Mouse (Mus musculus) neural tube, embryonic 15.5 days (tissue): Measurements from ENCODE around the gene Tmcc3. TPM values are rescaled to one million over a fixed set of nuclear protein-coding genes. Genes with fewer than 3 reads are reported as not detected.
"Not testable (repeated sequence)": the region's sequence is repeated elsewhere in the genome, so short reads cannot be mapped to it uniquely, and the experiment has no call there.

Experiments
- ATAC-seq: fragments of 200-750 bp; cut with Nextera tagmentation; 2 replicates; pipeline ENCODE4 v1.8.0; 2017; ENCODE audit warnings: mild to moderate bottlenecking, moderate TSS enrichment, moderate library complexity; ENCODE audit not compliant: low FRiP score
- H3K27ac ChIP-seq: fragments of 300-500 bp; sonication (generic); replicated peaks from 2 replicates; pipeline ENCODE4 v1.5.1; 2015; ENCODE audit warnings: mild to moderate bottlenecking, inconsistent platforms
- H3K27me3 ChIP-seq: fragments of 300-500 bp; sonication (generic); replicated peaks from 2 replicates; pipeline ENCODE4 v1.6.1; 2015; ENCODE audit warnings: inconsistent platforms
- H3K36me3 ChIP-seq: fragments of 300-500 bp; sonication (generic); 2 replicates; pipeline ENCODE4 v1.6.1; 2015; ENCODE audit warnings: inconsistent platforms
- H3K4me1 ChIP-seq: fragments of 300-500 bp; sonication (generic); 2 replicates; pipeline ENCODE4 v1.6.1; 2015; ENCODE audit warnings: inconsistent platforms
- H3K4me2 ChIP-seq: fragments of 300-500 bp; sonication (generic); 2 replicates; pipeline ENCODE4 v1.6.1; 2015; ENCODE audit warnings: inconsistent platforms, mild to moderate bottlenecking, moderate library complexity
- H3K4me3 ChIP-seq: fragments of 300-500 bp; sonication (generic); replicated peaks from 2 replicates; pipeline ENCODE4 v1.5.1; 2015; ENCODE audit warnings: mild to moderate bottlenecking, inconsistent platforms
- H3K9ac ChIP-seq: fragments of 300-500 bp; sonication (generic); replicated peaks from 2 replicates; pipeline ENCODE4 v1.6.1; 2015; ENCODE audit warnings: mild to moderate bottlenecking, inconsistent platforms
- H3K9me3 ChIP-seq: fragments of 300-500 bp; sonication (generic); replicated peaks from 2 replicates; pipeline ENCODE4 v1.6.1; 2016; ENCODE audit warnings: inconsistent platforms
- WGBS: fragments of 180-500 bp; shearing (Covaris S2); methylation state at CpG from one replicate; pipeline ENCODE4 v1.1.7; 2015; ENCODE audit warnings: mixed read lengths; 5-methylcytosine and 5-hydroxymethylcytosine counted together
- polyA plus RNA-seq: library from polyadenylated mRNA; unstranded; fragments of >200 nt; fragmentation: Nextera tagmentation; extraction: Ambion mirVana; gene quantifications from 2 replicates; pipeline ENCODE4 v1.2.1, GENCODE M21; 2015

Gene Tmcc3
- polyA plus RNA-seq, 1 experiment from 2014 or later: 17.6 TPM

DNA sequence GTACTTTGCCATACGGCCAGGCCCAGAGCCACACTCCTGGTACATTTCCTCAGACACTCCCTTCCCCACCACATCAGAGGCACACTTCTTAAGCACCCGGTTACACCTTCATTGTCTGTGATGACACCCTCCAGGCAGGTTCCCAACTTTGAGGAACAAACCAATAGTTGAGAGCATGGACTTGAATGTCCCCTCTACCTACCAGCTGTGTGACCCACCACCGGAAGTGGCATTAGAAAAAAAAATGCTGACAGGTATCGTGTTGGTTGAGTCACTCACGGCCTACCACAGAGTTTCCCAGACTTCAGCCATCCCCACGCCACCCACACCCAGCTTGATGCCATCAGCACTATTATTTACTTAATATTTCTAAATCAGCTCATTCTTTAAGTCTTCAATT lies 213.2 kb downstream of the Tmcc3 start:
- no peak for ATAC-seq
- 76% methylated on average over 6 of the region's 6 CpGs for WGBS

DNA sequence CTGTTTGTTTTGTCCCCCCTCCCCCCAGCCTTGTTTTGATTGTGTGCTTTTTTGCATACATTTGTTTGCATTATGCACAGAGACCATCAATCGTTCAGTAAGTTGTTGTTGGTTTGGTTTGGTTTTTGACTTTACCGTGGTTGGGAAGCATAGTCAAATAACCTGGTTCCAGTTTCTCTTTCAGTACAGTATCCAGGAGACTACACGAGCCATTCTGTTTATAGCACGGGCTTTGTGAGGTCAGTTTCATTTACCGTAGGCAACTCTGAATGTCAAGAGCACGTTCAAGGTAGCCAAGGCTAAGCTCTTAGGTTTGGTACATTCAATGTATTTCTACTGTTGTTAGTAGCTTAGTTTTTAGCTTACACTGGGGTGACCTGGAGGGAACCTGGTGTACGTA lies 214.0 kb downstream of the Tmcc3 start:
- Histone ChIP-seq H3K4me1 (peaks cover 25% of the 10 kb centered on the region), H3K9me3 (no peaks in the 10 kb centered on the region), H3K27me3 (no peaks in the 10 kb centered on the region), H3K36me3 (no peaks in the 10 kb centered on the region), H3K4me2 (no peak overlapping the region), H3K4me3 (no peak overlapping the region), H3K27ac (no peak overlapping the region), H3K9ac (no peak overlapping the region)
- no peak for ATAC-seq
- WGBS: 93% methylated on average over 7 of the region's 7 CpGs

More for the DNA sequence above, 213.2 kb downstream of the Tmcc3 start:
- Histone ChIP-seq H3K4me3 (no peak overlapping the region), H3K36me3 (no peaks in the 10 kb centered on the region), H3K9ac (no peak overlapping the region), H3K27ac (no peak overlapping the region), H3K9me3 (no peaks in the 10 kb centered on the region), H3K4me2 (no peak overlapping the region), H3K27me3 (no peaks in the 10 kb centered on the region), H3K4me1 (peaks cover 33% of the 10 kb centered on the region)

DNA sequence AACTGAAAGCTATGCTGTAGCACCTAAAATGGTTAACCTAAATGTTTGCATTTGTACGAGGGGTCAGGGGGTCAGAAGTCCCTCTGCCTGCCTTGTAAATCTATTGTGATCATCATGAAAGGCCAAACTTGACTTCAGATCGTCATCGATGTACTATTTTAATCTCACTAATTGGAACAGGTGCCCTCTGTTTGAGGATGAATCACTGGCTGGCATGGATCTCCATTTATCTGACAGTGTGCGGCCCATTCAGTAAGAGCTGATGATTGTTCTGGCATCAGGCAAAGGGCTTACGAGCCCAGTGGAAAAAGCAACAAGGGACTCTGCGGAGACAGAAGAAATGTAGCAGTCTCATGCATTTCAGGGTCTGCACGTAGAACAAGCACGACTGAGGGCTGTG lies 215.1 kb downstream of the Tmcc3 start:
- Histone ChIP-seq H3K4me2 (no peak overlapping the region), H3K9ac (no peak overlapping the region), H3K4me1 (peaks cover 17% of the 10 kb centered on the region), H3K4me3 (no peak overlapping the region), H3K27me3 (no peaks in the 10 kb centered on the region), H3K27ac (no peak overlapping the region), H3K36me3 (no peaks in the 10 kb centered on the region), H3K9me3 (no peaks in the 10 kb centered on the region)
- ATAC-seq: no peak
- 78% methylated on average over 8 of the region's 8 CpGs for WGBS

DNA sequence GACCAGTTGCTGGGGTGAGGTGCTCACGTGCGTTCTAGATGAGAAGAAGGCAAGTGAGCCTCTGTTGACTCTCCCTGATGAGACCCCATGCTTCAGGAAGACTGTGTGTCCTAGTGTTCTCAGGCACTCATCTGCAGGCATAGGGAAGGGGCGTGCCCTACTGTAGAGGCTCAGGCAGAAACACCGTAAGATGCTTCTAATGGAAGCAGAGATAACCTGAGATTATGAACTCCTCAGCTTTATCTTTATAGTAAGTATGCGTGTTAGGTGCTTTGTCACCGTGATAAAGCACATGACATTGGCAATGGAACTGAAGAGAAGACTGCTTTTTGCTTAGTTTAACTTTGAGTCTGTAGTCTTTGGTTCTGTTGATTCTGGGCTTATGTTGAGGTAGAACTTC lies 215.5 kb downstream of the Tmcc3 start:
- ATAC-seq: no peak
- WGBS: 92% methylated on average over 6 of the region's 6 CpGs
- H3K4me2 ChIP-seq: no peak overlapping the region

DNA sequence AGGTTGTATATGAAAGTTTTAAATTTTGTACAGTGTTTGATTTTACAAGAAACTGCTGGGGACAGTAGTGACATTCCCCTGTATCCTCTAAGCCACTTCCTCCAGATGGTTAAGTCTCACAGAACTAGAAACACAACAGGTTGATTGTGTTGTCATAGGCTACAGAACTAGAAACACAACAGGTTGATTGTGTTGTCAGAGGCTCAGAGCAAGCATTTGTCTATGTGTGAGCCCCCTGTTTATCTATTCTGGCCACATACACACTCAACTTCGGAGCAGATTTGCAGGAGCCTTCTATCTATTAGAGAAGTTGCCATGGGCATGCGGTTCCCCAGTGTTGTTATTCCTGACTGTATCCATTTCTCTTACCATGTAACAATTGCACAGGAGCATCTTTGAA lies 218.3 kb downstream of the Tmcc3 start:
- Histone ChIP-seq H3K9ac (no peak overlapping the region), H3K36me3 (no peaks in the 10 kb centered on the region), H3K27me3 (no peaks in the 10 kb centered on the region), H3K4me1 (no peaks in the 10 kb centered on the region), H3K9me3 (no peaks in the 10 kb centered on the region), H3K4me2 (no peak overlapping the region), H3K27ac (peak overlapping the region; percentile 34; the same call in 1 of the 2 replicates), H3K4me3 (no peak overlapping the region)
- 70% methylated on average over 2 of the region's 2 CpGs for WGBS
- ATAC-seq: peak; percentile 14; the same call in 1 of the 2 replicates

More for the DNA sequence above, 215.5 kb downstream of the Tmcc3 start:
- Histone ChIP-seq H3K27me3 (no peaks in the 10 kb centered on the region), H3K4me1 (peaks cover 17% of the 10 kb centered on the region), H3K36me3 (no peaks in the 10 kb centered on the region), H3K9me3 (no peaks in the 10 kb centered on the region), H3K9ac (no peak overlapping the region), H3K4me3 (no peak overlapping the region), H3K27ac (no peak overlapping the region)

DNA sequence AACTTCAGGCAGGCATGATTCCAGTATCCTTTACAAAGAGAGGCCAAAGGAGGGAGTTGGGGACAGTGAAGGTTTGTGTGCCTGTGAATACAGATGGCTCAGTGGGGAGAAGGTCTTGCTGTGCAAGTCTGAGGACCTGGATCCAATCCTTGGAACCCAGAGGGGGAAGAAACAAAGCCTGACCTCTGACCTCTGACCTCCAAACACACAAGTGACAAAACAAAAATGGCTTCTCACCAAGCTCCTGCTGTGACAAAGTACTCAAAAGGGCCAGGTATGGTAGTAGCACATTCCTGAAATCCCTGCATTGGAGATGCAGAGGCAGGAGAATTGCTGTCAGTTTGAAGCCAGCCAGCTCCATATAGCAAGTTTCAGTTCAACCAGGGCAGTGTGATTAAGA lies 219.7 kb downstream of the Tmcc3 start:
- H3K9me3 ChIP-seq: no peaks in the 10 kb centered on the region
- H3K4me1 ChIP-seq: no peaks in the 10 kb centered on the region
- H3K36me3 ChIP-seq: no peaks in the 10 kb centered on the region
- no peak overlapping the region for H3K9ac ChIP-seq
- ATAC-seq: no peak
- no peak overlapping the region for H3K4me3 ChIP-seq
- no peaks in the 10 kb centered on the region for H3K27me3 ChIP-seq
- no peak overlapping the region for H3K27ac ChIP-seq
- no peak overlapping the region for H3K4me2 ChIP-seq

DNA sequence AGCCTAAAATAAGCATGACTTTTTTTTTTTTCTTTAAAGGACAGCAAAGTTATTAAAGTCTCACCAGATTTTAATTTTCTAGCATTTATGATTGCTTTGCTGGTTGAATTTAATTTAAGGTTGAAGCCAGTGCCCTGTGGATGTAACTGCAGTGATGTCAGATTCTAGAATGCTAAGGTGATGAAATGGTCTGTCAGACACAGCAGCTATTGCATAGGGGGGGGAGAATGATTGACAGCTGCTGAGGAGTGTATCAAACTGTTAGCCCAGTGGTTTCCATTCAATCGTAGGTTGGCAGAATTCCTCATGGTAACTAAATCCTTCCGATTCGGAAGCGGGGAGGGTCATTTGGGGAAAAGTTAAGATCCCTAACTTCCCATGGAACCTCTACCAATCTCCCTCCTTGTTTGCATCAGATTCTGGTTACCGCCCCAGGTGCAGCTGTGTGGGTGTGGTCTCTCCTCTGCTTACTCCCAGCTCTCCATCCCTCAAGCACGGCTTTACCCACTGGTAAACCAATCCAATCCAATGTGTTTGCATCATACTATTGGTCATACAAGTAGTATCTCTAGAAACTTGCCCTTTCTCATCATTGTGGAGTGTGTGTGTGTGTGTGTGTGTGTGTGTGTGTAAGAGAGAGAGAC lies 221.5 kb downstream of the Tmcc3 start:
- Histone ChIP-seq H3K9ac (no peak overlapping the region), H3K36me3 (no peaks in the 10 kb centered on the region), H3K4me1 (no peaks in the 10 kb centered on the region), H3K4me2 (no peak overlapping the region), H3K27me3 (no peaks in the 10 kb centered on the region), H3K9me3 (no peaks in the 10 kb centered on the region), H3K4me3 (no peak overlapping the region), H3K27ac (no peak overlapping the region)
- ATAC-seq: no peak
- WGBS: 80% methylated on average over 6 of the region's 6 CpGs

DNA sequence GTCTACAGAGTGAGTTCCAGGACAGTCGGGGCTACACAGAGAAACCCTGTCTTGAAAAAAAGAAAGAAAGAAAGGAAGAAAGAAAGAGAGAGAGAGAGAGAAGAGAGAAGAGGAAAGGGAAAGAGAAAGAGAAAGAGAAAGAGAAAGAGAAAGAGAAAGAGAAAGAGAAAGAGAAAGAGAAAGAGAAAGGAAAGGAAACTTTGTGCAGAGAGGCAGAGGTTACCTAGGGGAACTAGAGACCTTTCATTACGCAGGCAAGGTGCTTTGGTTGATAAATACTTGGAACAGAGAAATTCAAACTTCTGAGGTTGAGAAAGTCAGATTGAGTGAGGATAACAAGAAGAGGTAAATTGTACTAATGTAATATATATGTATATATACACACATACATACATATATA lies 226.9 kb downstream of the Tmcc3 start:
- not testable (repeated sequence) for H3K9me3 ChIP-seq, H3K36me3 ChIP-seq, H3K4me3 ChIP-seq, H3K9ac ChIP-seq, H3K27ac ChIP-seq, H3K4me1 ChIP-seq, ATAC-seq, H3K27me3 ChIP-seq, H3K4me2 ChIP-seq
- 98% methylated on average over 2 of the region's 2 CpGs for WGBS

DNA sequence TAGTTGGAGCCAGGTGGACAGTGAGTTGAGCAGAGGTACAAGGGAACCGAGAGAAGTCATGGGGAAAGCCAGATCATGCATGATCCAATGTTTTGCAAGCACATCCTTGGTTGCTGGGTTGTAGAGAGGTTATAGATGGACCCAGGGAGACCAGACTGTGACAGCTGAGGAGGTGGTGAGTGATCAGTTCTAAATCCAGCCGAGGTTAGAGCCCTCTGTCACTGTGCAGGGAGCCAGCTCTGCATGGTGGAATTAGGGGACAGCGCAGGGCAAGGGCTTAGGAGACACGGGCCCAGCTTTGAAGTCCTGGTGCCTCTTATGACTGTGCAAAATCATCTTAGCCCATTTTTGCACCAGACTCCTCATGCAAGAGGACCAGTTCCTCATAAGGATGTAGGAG lies 228.5 kb downstream of the Tmcc3 start:
- no peak overlapping the region for H3K27ac ChIP-seq
- no peak overlapping the region for H3K9ac ChIP-seq
- H3K4me2 ChIP-seq: no peak overlapping the region
- H3K9me3 ChIP-seq: no peaks in the 10 kb centered on the region
- no peak for ATAC-seq
- no peaks in the 10 kb centered on the region for H3K36me3 ChIP-seq
- H3K27me3 ChIP-seq: no peaks in the 10 kb centered on the region
- WGBS: 88% methylated on average over 4 of the region's 4 CpGs
- H3K4me1 ChIP-seq: peaks cover 17% of the 10 kb centered on the region
- no peak overlapping the region for H3K4me3 ChIP-seq

DNA sequence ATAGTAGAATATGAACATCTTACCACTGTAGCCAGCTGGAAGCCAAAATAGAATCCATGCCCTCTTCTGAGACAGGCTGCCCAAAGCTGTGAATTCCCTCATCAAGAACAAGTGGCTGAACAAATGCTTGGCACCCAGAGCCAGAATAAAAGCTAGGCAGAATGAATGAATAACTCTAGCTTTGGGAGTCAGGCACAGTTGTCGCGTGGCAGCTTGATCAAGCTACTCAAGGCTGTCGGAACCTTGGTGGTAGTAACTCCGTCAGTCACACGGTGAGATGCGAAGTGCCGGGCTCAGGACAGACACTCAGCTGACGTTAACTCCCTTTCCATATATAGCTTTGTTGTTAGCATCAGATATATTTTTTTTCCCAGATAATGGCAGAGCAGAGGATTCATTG lies 232.2 kb downstream of the Tmcc3 start:
- no peak overlapping the region for H3K4me2 ChIP-seq
- H3K9me3 ChIP-seq: no peaks in the 10 kb centered on the region
- H3K36me3 ChIP-seq: no peaks in the 10 kb centered on the region
- H3K27me3 ChIP-seq: no peaks in the 10 kb centered on the region
- WGBS: 58% methylated on average over 8 of the region's 8 CpGs
- peaks cover 29% of the 10 kb centered on the region for H3K4me1 ChIP-seq
- no peak overlapping the region for H3K4me3 ChIP-seq
- no peak for ATAC-seq
- H3K9ac ChIP-seq: no peak overlapping the region
- no peak overlapping the region for H3K27ac ChIP-seq

DNA sequence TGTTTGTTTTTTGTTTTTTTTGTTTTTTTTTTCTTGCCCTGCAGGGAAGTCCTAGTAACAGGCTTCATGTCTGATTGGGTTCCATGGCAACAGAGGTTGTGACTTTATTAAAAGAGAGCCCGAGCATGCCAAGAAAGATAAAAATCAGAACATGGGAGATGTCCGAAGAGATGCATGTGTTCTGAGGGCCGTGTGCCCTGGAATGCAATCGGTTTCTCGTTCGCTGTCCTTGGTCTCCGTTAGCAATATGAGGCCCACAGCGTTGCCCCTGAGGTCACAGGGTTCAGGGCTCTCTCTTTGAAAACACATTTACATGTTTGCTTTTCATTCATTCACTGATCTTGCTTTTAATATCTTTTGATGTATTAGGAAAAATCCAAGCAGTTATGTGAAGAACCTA lies 233.1 kb downstream of the Tmcc3 start:
- Histone ChIP-seq H3K4me3 (no peak overlapping the region), H3K36me3 (no peaks in the 10 kb centered on the region), H3K9ac (no peak overlapping the region), H3K27ac (no peak overlapping the region), H3K4me1 (peaks cover 29% of the 10 kb centered on the region), H3K9me3 (no peaks in the 10 kb centered on the region), H3K4me2 (peak overlapping the region; percentile 44), H3K27me3 (no peaks in the 10 kb centered on the region)
- no peak for ATAC-seq
- WGBS: 8% methylated on average over 8 of the region's 8 CpGs

DNA sequence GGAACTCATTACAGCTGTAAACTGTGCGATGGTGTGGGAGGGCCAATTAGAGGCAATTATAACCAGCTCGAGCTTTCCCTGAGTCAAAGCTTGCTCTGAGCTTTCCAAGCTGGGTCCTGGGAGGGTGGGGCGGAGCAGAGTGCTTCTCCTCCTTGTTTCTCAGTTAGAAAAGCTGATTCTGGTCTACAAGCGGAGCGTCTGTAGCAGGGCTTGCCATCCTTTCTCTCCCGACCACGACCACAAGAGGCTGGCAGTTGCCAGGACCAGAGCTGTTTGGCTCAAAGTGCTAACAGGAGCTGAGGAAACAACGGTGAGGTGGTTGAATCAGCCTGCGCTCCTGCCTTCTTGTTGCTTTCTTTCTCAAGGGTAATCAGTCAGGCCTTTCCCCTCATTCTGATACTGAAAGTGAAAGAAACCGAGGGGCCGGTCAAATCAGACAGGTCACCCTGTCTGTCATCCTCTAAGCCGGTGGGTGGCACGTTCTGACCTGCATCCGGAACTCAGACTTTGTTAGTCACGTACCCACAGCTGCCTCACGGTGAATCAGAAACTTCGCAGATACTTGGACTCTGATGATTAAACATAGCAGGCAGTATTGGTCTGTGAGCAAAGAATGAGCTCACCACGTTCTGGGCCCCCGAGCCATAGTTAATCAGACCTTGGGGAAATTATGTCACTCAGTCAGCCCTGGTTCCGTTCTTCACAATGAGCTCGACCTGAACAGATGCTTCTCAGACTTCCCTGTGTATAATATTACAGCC lies 233.7 kb downstream of the Tmcc3 start:
- 15% methylated on average over 21 of the region's 21 CpGs for WGBS
- peak overlapping the region; percentile 12; the same call in 1 of the 2 replicates for H3K4me3 ChIP-seq

More for the DNA sequence above, 233.7 kb downstream of the Tmcc3 start:
- H3K27ac ChIP-seq: peak overlapping the region; percentile 56; the same call in 1 of the 2 replicates
- H3K4me1 ChIP-seq: peaks cover 33% of the 10 kb centered on the region
- H3K4me2 ChIP-seq: peak overlapping the region; percentile 44
- no peak overlapping the region for H3K9ac ChIP-seq
- H3K27me3 ChIP-seq: no peaks in the 10 kb centered on the region
- no peaks in the 10 kb centered on the region for H3K36me3 ChIP-seq
- H3K9me3 ChIP-seq: no peaks in the 10 kb centered on the region
- peak; percentile 49 for ATAC-seq
